Mouse (Mus musculus) kidney, embryonic 16.5 days (tissue): ENCODE data around the gene Rpl36-ps4. TPM values are rescaled to one million over a fixed set of nuclear protein-coding genes. Genes with fewer than 3 reads are reported as not detected.
"Not testable (repeated sequence)": the region's sequence is repeated elsewhere in the genome, so short reads cannot be mapped to it uniquely, and the experiment has no call there.

Experiments
- ATAC-seq: fragments of 200-750 bp; cut with Nextera tagmentation; 2 replicates; pipeline ENCODE4 v1.8.0; 2017; ENCODE audit warnings: moderate TSS enrichment; ENCODE audit not compliant: low FRiP score, low TSS enrichment
- H3K27ac ChIP-seq: fragments of 300-500 bp; sonication (generic); 2 replicates; pipeline ENCODE4 v1.5.1; 2014; ENCODE audit warnings: low read length
- H3K27me3 ChIP-seq: fragments of 300-500 bp; sonication (generic); 2 replicates; pipeline ENCODE4 v1.6.1; 2014; ENCODE audit warnings: low read length, control low read depth, mixed read lengths; ENCODE audit not compliant: insufficient read depth
- H3K36me3 ChIP-seq: fragments of 300-500 bp; sonication (generic); 2 replicates; pipeline ENCODE4 v1.6.1; 2014; ENCODE audit warnings: low read length, control low read depth, mixed read lengths; ENCODE audit not compliant: insufficient read depth
- H3K4me1 ChIP-seq: fragments of 300-500 bp; sonication (generic); 2 replicates; pipeline ENCODE4 v1.6.1; 2014; ENCODE audit warnings: low read length, control low read depth, mixed read lengths; ENCODE audit not compliant: insufficient read depth
- H3K4me2 ChIP-seq: fragments of 300-500 bp; sonication (generic); replicated peaks from 2 replicates; pipeline ENCODE4 v1.6.1; 2014; ENCODE audit warnings: low read depth, low read length
- H3K4me3 ChIP-seq: fragments of 300-500 bp; sonication (generic); 2 replicates; pipeline ENCODE4 v1.5.1; 2014; ENCODE audit warnings: mild to moderate bottlenecking, low read length
- H3K9ac ChIP-seq: fragments of 300-500 bp; sonication (generic); replicated peaks from 2 replicates; pipeline ENCODE4 v1.6.1; 2014; ENCODE audit warnings: low read length
- H3K9me3 ChIP-seq: fragments of 300-500 bp; sonication (generic); 2 replicates; pipeline ENCODE4 v1.6.1; 2016; ENCODE audit warnings: low read length, control low read depth
- WGBS: fragments of 180-500 bp; shearing (Covaris S2); extraction: QIAGEN DNeasy Blood & Tissue Kit; methylation state at CpG from one replicate; pipeline ENCODE4 v1.1.7; 2014; 5-methylcytosine and 5-hydroxymethylcytosine counted together
- polyA plus RNA-seq: library from polyadenylated mRNA; unstranded; fragments of >200 nt; fragmentation: Nextera tagmentation; extraction: Ambion mirVana; gene quantifications from 2 replicates; pipeline ENCODE4 v1.2.1, GENCODE M21; 2015

Gene Rpl36-ps4
- polyA plus RNA-seq, 1 experiment from 2014 or later = not detected

GRCm38 (mm10) chr17:87963081-87964075, 42.6 kb downstream of the Rpl36-ps4 start:
- no peaks in the 10 kb centered on the region for H3K36me3 ChIP-seq
- no peak overlapping the region for H3K27ac ChIP-seq
- H3K4me1 ChIP-seq = no peaks in the 10 kb centered on the region
- H3K9ac ChIP-seq = no peak overlapping the region
- H3K27me3 ChIP-seq = no peaks in the 10 kb centered on the region
- no peak for ATAC-seq
- WGBS = 90% methylated on average over 13 of the region's 14 CpGs
- peaks cover 5% of the 10 kb centered on the region; the same call in 1 of the 2 replicates for H3K9me3 ChIP-seq
- H3K4me3 ChIP-seq = no peak overlapping the region
- no peak overlapping the region for H3K4me2 ChIP-seq

GRCm38 (mm10) chr17:87968483-87968926, 47.7 kb downstream of the Rpl36-ps4 start:
- WGBS = 34% methylated on average over 6 of the region's 8 CpGs
- H3K36me3 ChIP-seq, H3K4me2 ChIP-seq, H3K9me3 ChIP-seq, H3K27me3 ChIP-seq, H3K4me3 ChIP-seq, H3K27ac ChIP-seq, H3K9ac ChIP-seq, H3K4me1 ChIP-seq: not testable (repeated sequence)
- ATAC-seq = peak; percentile 83

Other genes starting within 250 kb of the Rpl36-ps4 start
- 95.5 and 98.6 TPM in 2 replicates for gene Msh2, start 248.6 kb upstream of the Rpl36-ps4 start, polyA plus RNA-seq
- not detected in 2 replicates for gene Kcnk12, start 123.0 kb upstream of the Rpl36-ps4 start, polyA plus RNA-seq
- gene Msh6, start 54.1 kb downstream of the Rpl36-ps4 start, polyA plus RNA-seq = 59.4 and 61.9 TPM in 2 replicates
- gene Fbxo11, start 144.3 kb downstream of the Rpl36-ps4 start, polyA plus RNA-seq = 14.8 and 15.6 TPM in 2 replicates